Mouse (Mus musculus) lung, postnatal 0 days (tissue): Measurements from ENCODE around the gene Tmem254a.
"Not testable (repeated sequence)": the region's sequence is repeated elsewhere in the genome, so short reads cannot be mapped to it uniquely, and the experiment has no call there.

Experiments
- CTCF ChIP-seq: IDR thresholded peaks from 2 replicates; pipeline ENCODE4 v1.5.1; 2016; ENCODE audit warnings: antibody characterized with exemption, mild to moderate bottlenecking
- EP300 ChIP-seq: IDR thresholded peaks from 2 replicates; pipeline ENCODE4 v1.6.1; 2016; ENCODE audit warnings: antibody characterized with exemption, mild to moderate bottlenecking, control low read depth

DNA sequence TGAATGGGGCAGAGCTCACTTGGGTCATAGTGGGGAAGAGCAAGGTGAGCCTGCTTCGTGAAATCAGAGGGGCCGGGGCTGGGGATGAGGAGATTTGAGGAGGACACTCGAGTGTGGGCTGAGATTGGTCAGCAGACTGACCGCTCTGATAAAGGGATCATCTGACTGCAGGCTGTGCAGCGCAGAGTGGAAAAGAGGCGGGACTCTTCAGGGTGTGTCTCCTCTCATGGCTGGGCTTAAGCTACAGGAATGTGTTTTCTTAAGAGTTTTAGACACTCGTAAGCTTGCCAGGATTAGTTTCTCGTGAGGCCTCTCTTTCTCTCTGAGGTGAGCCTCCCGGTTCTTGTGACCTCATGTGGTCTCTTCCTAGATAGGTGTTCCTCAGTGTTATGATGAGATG lies 45.7 kb downstream of the Tmem254a start:
- TF ChIP-seq EP300, CTCF: not testable (repeated sequence)
